Mouse (Mus musculus): Measurements from ENCODE around the gene Nwd1. TPM values are rescaled to one million over a fixed set of nuclear protein-coding genes. Genes with fewer than 3 reads are reported as not detected.

The Nwd1 gene
- polyA plus RNA-seq, 1 experiment: 0.03 TPM

- H3K27me3 ChIP-seq (ENCODE audit: control insufficient read depth, insufficient read depth, low read length): no peaks in the 10 kb centered on the region
- 77% methylated on average over 5 of the region's 5 CpGs for WGBS
- H3K27ac ChIP-seq (ENCODE audit: insufficient read depth, low read depth, low read length): no peak overlapping the region
- no peak for TF ChIP-seq POLR2A (IDR thresholded peaks at IDR 0.05; ENCODE audit: low read depth, low read length)
- no peak for TF ChIP-seq CTCF (IDR thresholded peaks at IDR 0.05; ENCODE audit: extremely low read depth, insufficient read length, insufficient replicate concordance, low read depth, low read length)
- no peaks in the 10 kb centered on the region for H3K4me1 ChIP-seq (ENCODE audit: control insufficient read depth, insufficient read depth, insufficient read length, low read length)
- no peaks in the 10 kb centered on the region for H3K36me3 ChIP-seq (ENCODE audit: control insufficient read depth, insufficient read depth, low read length)
- no peak overlapping the region for H3K4me3 ChIP-seq (ENCODE audit: low read depth, low read length)
Observed at GRCm38 (mm10) chr8:72716594-72716993, 70.1 kb downstream of the Nwd1 start.

DNA sequence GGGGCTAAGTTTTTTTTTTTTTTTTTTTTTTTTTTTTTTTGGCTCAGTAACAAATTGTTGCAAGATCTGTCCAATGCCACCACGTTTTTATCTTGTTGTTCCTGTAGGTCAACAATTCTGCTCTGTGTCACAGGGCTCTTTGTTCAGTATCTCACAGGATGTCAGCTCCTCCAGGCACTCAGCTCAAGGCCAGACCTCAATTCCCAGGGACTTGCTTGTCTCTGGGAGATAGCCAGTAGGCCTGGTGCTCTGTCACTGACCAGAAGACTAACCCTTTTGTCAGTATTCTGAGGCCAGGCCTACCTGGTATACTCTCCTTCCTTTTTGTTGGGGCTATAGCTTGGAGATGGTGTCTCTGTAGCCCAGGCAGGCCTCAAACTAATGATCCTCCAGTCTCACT is 74.0 kb downstream of the Nwd1 start:
- H3K4me1 ChIP-seq (ENCODE audit: control insufficient read depth, insufficient read depth, insufficient read length, low read length): peaks cover 5% of the 10 kb centered on the region; the same call in 1 of the 2 replicates
- WGBS: 13% methylated on average over 1 of the region's 1 CpGs
- TF ChIP-seq POLR2A (IDR thresholded peaks at IDR 0.05; ENCODE audit: low read depth, low read length) (no peak), CTCF (IDR thresholded peaks at IDR 0.05; ENCODE audit: extremely low read depth, insufficient read length, insufficient replicate concordance, low read depth, low read length) (no peak)
- peaks cover 4% of the 10 kb centered on the region; the same call in 1 of the 2 replicates for H3K36me3 ChIP-seq (ENCODE audit: control insufficient read depth, insufficient read depth, low read length)
- no peak overlapping the region for H3K4me3 ChIP-seq (ENCODE audit: low read depth, low read length)
- H3K27me3 ChIP-seq (ENCODE audit: control insufficient read depth, insufficient read depth, low read length): no peaks in the 10 kb centered on the region
- H3K27ac ChIP-seq (ENCODE audit: insufficient read depth, low read depth, low read length): no peak overlapping the region

DNA sequence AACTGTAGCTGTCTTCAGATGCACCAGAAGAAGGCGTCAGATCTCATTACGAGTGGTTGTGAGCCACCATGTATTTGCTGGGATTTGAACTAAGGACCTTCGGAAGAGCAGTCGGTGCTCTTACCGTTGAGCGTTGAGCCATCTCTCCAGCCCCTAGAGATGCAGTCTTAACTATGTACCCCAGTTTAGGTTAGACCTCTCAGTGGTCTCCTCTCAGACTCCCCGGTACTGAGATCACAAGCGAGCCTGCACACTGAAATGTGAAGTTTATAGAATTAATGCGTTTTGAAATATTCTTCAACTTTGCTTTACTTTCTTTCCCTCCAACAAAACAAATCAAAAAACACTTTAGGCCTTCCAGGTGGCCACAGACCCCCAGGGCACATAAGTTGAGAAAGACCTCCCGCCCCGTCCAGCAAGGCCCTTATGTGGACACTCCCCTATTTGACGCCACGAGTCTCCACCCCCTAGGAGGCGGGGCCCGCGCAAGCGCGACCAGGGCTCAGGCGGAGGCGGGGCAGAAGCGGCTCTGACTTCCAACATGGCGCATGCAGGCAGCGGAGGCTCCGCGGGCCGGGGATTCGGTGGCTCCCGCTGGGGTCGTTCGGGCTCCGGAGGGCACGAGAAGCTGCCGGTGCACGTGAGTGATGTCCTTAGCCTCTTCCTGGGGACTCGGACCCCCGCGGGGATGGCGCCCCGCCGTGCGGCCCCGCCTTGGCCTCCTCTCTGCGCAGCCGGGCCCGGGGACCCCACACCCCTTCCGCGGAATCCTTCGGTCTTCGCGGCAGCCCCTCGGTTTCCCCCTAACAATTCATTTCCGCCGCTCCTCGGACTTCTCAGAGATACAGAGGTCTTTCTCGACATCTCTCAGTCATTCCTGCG is 76.5 kb downstream of the Nwd1 start, which contains the start of gene Sin3b:
Sin3b (plus strand) TSS at position 517 of the 882 bp plus-strand sequence.
- H3K4me3 ChIP-seq (ENCODE audit: low read depth, low read length): peak within 1 kb of the TSS; percentile 100
- peaks cover 27% of the 10 kb centered on the region for H3K36me3 ChIP-seq (ENCODE audit: control insufficient read depth, insufficient read depth, low read length)
- 14% methylated on average over 56 of the region's 56 CpGs for WGBS
- H3K27me3 ChIP-seq (ENCODE audit: control insufficient read depth, insufficient read depth, low read length): no peaks in the 10 kb centered on the region
- H3K27ac ChIP-seq (ENCODE audit: insufficient read depth, low read depth, low read length): no peak within 1 kb of the TSS
- TF ChIP-seq POLR2A (IDR thresholded peaks at IDR 0.05; ENCODE audit: low read depth, low read length) (peak; percentile 90), CTCF (IDR thresholded peaks at IDR 0.05; ENCODE audit: extremely low read depth, insufficient read length, insufficient replicate concordance, low read depth, low read length) (0 out of 2 replicates have a peak, but pooled peaks have one; percentile 3)
- peaks cover 5% of the 10 kb centered on the region; the same call in 1 of the 2 replicates for H3K4me1 ChIP-seq (ENCODE audit: control insufficient read depth, insufficient read depth, insufficient read length, low read length)

- Histone ChIP-seq H3K27ac (ENCODE audit: insufficient read depth, low read depth, low read length) (no peak overlapping the region), H3K4me1 (ENCODE audit: control insufficient read depth, insufficient read depth, insufficient read length, low read length) (peaks cover 5% of the 10 kb centered on the region; the same call in 1 of the 2 replicates), H3K4me3 (ENCODE audit: low read depth, low read length) (peak overlapping the region; percentile 100), H3K27me3 (ENCODE audit: control insufficient read depth, insufficient read depth, low read length) (no peaks in the 10 kb centered on the region), H3K36me3 (ENCODE audit: control insufficient read depth, insufficient read depth, low read length) (peaks cover 32% of the 10 kb centered on the region)
- TF ChIP-seq POLR2A (IDR thresholded peaks at IDR 0.05; ENCODE audit: low read depth, low read length): no peak
- no peak for TF ChIP-seq CTCF (IDR thresholded peaks at IDR 0.05; ENCODE audit: extremely low read depth, insufficient read length, insufficient replicate concordance, low read depth, low read length)
- under 1% methylated on average over 30 of the region's 30 CpGs for WGBS
Observed at GRCm38 (mm10) chr8:72723651-72724001, 77.1 kb downstream of the Nwd1 start.

GRCm38 (mm10) chr8:72728636-72729035 is 82.1 kb downstream of the Nwd1 start:
- 93% methylated on average over 1 of the region's 1 CpGs for WGBS
- Histone ChIP-seq H3K27me3 (ENCODE audit: control insufficient read depth, insufficient read depth, low read length) (no peaks in the 10 kb centered on the region), H3K4me1 (ENCODE audit: control insufficient read depth, insufficient read depth, insufficient read length, low read length) (peaks cover 5% of the 10 kb centered on the region; the same call in 1 of the 2 replicates), H3K27ac (ENCODE audit: insufficient read depth, low read depth, low read length) (no peak overlapping the region), H3K36me3 (ENCODE audit: control insufficient read depth, insufficient read depth, low read length) (peaks cover 76% of the 10 kb centered on the region), H3K4me3 (ENCODE audit: low read depth, low read length) (no peak overlapping the region)
- TF ChIP-seq CTCF (IDR thresholded peaks at IDR 0.05; ENCODE audit: extremely low read depth, insufficient read length, insufficient replicate concordance, low read depth, low read length) (no peak), POLR2A (IDR thresholded peaks at IDR 0.05; ENCODE audit: low read depth, low read length) (no peak)

DNA sequence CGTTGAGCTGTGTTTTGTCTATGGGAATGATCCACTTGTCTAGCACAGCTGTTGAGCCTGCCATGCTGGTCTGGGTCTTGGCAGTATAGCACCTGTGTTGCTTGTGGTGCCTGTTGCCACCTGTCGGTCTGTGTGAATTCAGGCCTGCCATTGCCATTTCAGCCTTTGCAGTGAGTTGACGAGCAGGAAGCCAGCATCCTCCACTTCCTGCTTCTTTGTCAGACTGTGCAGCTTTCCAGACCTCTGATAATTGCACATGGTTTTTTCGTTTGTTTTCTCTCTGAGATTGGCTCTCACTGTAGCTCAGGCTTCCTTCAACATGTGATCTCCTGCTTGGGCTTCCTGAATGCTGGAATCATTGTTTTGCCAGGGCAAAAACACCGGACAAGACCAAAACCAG is 88.5 kb downstream of the Nwd1 start:
- no peak overlapping the region for H3K4me3 ChIP-seq (ENCODE audit: low read depth, low read length)
- peaks cover 68% of the 10 kb centered on the region for H3K36me3 ChIP-seq (ENCODE audit: control insufficient read depth, insufficient read depth, low read length)
- H3K27ac ChIP-seq (ENCODE audit: insufficient read depth, low read depth, low read length): no peak overlapping the region
- no peaks in the 10 kb centered on the region for H3K27me3 ChIP-seq (ENCODE audit: control insufficient read depth, insufficient read depth, low read length)
- 78% methylated on average over 5 of the region's 5 CpGs for WGBS
- TF ChIP-seq CTCF (IDR thresholded peaks at IDR 0.05; ENCODE audit: extremely low read depth, insufficient read length, insufficient replicate concordance, low read depth, low read length): no peak
- TF ChIP-seq POLR2A (IDR thresholded peaks at IDR 0.05; ENCODE audit: low read depth, low read length): no peak
- H3K4me1 ChIP-seq (ENCODE audit: control insufficient read depth, insufficient read depth, insufficient read length, low read length): no peaks in the 10 kb centered on the region

DNA sequence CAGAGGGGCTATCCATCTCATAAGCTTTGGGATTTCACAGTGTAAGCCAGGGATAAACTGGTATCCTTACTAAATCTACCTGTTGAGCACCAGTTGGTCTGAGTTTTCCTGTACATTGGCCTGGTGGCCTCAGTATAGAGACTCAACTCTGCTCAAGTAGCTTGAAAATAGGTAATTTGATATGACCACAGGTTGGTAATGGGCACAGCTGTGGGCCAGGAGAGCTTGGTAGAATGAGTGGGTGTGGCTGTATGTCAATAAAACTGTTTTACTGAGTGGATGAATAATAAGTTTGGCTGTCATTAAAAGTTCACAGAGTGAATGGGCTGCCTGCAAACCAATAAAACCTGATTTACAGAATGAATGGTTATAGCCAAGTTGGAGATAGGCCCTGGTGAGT is 90.4 kb downstream of the Nwd1 start:
- H3K27me3 ChIP-seq (ENCODE audit: control insufficient read depth, insufficient read depth, low read length): no peaks in the 10 kb centered on the region
- H3K4me1 ChIP-seq (ENCODE audit: control insufficient read depth, insufficient read depth, insufficient read length, low read length): no peaks in the 10 kb centered on the region
- H3K4me3 ChIP-seq (ENCODE audit: low read depth, low read length): no peak overlapping the region
- H3K36me3 ChIP-seq (ENCODE audit: control insufficient read depth, insufficient read depth, low read length): peaks cover 59% of the 10 kb centered on the region
- TF ChIP-seq POLR2A (IDR thresholded peaks at IDR 0.05; ENCODE audit: low read depth, low read length) (no peak), CTCF (IDR thresholded peaks at IDR 0.05; ENCODE audit: extremely low read depth, insufficient read length, insufficient replicate concordance, low read depth, low read length) (no peak)
- no peak overlapping the region for H3K27ac ChIP-seq (ENCODE audit: insufficient read depth, low read depth, low read length)
